Mouse (Mus musculus) liver, embryonic 14.5 days (tissue): ENCODE data around the gene Acly.

Source experiments
- CTCF ChIP-seq: IDR thresholded peaks from 2 replicates; pipeline ENCODE4 v1.5.1; 2016; ENCODE audit warnings: antibody characterized with exemption, low read depth, control low read depth
- EP300 ChIP-seq: IDR thresholded peaks from 2 replicates; pipeline ENCODE4 v1.6.1; 2016; ENCODE audit warnings: antibody characterized with exemption, low read depth

DNA sequence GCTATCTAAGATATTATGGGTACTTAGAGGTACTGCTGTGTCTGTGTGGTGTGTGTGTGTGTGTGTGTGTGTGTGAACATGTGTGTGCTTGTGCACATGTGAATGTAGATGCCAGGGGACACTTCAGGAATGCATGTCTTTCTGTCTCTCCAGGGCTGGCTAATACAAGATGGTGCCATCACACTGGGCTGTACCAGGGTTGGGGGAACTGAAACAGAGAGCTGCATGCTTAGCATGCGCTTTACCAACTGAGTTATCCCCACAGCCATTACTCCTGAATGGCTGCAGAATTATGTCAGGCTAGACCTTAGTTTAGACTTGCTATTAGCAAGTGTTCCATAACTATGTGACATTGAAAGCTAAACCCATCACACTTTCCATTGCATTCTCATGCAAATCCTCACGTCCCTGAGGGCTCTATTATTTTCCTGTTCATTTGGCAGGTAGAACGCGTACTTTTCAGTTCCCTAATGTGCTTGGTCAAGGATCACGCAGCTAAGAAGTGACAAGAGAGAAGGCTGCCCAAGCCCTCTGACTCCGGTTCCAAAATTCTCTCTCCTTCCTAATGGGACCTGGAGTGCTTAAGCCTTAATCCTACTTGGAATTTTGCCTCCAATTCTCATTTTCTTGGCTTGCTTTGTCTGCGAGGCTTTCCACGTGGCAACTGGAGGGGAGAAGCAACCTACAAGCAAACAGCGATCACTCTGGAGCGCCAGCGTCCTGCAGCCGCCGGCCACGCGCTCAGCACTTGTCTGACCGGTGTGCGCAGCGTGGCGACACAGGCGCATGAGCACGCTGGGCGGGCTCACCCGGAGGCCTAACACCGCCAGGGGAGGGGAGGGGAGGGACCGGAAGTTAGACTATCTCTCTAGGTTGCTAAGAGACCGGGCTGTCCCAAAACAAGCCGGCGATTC, 17.3 kb upstream of the Acly start, which contains the start of gene Ttc25:
- TF ChIP-seq EP300 (no peak), CTCF (peak; percentile 35; the same call in 1 of the 2 replicates)
